Mouse (Mus musculus): ENCODE data around the gene Vash2.
"Not testable (repeated sequence)": the region's sequence is repeated elsewhere in the genome, so short reads cannot be mapped to it uniquely, and the experiment has no call there.

Vash2 gene

DNA sequence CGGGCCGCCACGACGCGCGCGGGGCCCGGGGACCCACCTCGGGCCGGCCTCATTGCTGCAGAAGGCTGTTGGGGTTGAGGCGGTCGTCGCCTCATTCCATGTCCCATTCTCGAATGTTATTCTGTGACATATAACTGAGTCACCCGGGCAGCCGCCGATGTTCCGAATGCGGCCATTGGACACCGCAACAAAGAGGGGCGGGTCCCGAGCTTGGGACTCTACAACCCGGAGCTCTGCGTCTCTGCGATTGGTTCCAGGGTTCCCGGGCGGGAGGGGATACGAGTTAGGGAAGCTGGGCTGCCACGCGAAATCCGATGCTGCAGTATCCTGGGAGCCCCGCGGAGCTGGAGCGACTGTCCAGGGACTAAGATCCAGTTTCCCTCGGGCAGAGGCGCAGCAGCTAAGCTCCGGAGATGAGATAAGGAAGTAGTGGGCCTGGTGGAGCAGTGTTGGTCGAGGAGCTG lies at the start of gene Vash2:
Gene Vash2, minus strand, starts transcription at position 197 of the 464 bp plus-strand sequence.
- DNase-seq (ENCODE audit: low read depth) = no peak

DNA sequence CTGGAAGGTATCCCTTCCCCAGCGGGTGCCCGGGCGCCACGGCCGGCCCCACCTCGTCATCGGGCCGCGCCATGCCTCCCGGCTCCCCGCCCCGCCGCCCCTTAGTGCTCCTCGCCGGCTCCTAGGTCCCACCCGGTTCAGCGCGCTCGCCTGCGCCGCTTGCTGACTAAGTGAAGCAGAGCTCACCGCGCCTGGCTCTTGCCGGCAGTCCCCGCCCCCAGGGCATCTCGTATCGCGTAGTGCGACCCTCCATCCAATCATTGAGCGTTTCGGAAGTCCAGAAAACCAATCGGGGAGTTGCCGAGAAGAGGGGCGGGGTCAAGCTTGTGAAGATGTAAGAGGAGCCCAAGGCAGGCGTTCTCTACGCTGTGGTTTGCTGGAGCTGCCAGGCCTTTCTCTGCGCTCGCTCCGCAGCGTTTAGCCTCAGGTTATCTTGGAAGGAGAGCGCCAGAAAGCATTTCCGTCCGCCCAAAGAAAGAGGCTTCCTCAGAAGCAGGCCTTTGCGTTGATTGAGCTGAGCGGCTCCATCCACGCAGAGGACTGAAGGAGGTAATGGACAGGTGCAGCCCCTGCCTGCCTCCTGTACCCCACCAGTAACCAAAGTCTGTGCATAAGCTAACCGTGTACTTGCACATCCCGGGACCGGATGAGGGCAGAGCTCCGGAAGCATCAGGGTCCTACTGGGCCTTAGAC lies 47.1 kb upstream of the Vash2 start, which contains the start of gene Flvcr1:
Gene Flvcr1, minus strand, starts transcription at position 138 of the 693 bp plus-strand sequence.
- DNase-seq (ENCODE audit: low read depth) = peak; percentile 99

DNA sequence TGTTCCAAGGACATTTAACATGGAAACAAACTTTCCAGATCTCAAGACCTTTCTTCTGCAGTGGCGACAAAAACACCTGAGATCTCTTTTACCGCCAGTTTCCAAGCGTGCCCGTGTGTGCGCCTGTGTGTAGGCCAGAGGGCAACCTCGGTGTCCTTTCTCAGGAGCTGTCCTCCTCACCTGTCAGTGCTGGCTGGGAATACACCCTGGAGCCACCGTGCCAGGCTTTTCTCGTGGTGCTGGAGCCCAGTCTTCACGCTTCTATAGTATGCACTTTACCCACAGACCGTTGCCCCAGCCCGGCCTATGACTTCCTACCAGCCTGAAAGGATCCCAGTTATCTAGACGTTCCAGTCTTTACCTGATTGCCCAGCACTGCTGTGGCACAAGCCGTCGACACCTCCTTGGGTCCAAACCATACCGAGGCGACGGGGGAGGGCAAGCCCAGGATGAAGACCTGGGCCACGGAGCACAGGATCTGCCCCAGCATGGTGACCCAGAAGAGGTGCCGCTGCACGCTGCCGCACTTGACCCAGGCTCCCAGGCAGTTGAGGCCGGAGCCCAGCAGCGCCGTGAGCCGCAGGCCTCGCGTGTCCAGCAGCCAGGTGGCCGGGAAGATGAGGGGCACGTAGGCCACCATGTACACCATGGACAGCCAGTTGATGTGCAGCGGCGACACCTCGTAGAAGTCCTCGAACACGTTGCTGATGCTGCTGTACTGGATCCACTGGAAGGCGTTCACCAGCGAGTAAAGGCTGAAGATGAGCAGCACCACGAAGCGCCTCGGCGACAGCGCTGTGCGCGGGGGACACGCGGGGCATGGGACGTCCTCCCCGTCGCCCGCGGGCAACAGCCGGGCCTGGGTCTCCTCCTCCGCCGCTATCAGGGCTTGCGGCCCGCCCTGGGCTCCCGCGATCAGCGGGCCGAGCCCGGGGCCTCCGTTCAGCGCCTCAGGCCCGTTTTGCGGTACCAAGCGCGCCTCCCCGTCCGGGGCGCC lies 46.2 kb upstream of the Vash2 start:
- DNase-seq (ENCODE audit: low read depth) = no peak

DNA sequence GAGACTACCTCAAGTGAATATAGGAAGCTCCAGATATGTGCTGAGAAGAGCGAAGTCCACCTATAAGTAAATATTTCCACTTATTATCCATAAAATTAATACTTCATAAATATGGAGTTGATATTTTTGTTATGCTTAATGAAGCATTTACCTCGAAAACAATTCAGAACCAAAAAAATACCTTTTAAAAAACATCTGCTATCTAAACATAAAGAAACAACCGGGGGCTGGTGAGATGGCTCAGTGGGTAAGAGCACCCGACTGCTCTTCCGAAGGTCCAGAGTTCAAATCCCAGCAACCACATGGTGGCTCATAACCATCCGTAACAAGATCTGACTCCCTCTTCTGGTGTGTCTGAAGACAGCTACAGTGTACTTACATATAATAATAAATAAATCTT lies 44.7 kb upstream of the Vash2 start:
- not testable (repeated sequence) for DNase-seq (ENCODE audit: low read depth)

DNA sequence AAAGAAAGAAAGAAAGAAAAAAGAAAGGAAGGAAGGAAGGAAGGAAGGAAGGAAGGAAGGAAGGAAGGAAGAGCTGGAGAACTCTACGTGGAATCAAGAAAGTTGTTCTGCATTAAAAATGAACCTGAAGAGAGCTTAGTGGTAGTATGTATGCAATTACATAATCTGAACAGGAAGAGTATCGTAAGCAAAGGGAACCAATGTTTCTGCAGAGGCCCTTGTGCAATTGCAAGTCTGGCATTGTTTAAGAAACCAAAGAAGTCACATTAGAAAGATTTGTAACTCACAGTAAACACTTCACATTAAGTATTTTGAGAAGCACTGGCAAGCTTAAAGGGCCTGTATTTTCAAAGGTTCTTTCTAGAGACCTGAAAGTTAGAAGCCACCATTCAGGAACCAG lies 44.0 kb upstream of the Vash2 start:
- DNase-seq (ENCODE audit: low read depth) = no peak

DNA sequence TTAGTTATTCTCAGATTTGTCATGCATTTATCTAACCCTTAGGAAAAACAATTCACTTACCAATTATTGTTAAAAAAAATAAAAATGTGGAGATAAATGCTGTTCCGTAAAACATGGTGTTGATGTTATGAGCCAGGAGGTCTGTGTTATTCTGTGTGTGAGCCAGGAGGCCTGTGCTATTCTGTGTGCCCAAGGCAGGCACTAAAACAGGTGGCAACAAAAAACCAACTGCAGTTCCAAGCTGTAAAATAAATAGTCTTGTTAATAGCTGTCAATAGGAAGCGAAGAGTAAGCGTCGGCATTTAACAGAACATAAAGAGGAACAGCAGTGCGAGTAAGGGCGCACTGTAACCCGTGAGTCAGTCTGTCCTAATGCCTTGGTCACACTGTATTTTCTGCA lies 41.9 kb upstream of the Vash2 start:
- DNase-seq (ENCODE audit: low read depth) = no peak

DNA sequence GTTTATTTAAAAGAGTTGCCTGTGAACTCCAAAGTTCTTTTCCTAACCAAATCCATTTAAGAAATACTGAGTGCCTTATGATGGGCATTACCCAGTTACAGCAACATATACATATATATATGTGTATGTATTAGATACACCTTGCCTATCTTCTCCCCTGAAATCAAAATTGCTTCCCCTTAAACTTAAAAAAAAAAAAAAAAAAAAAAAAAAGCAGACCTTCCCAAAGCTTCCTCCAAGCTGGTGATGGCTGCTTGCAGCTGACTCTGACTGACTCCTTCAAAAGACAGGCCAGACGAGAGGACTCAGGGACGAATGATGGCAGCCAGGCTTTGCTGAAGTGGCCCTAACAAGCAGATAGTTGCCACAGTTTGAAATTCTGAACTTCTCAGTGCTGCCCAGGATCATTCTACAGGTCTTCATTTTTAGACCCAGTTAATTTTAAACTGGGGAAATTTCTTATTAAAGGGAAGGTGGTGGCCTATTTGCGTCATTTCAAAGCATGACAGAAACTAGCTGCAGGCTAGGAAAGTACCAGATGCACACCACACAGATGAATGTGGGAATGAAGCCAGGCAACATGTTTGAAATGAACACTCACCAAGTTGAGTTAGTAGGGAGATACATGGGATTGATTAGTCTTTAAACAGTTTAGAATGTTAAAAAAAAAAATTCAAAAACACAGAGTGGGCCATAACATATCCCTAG lies 41.3 kb upstream of the Vash2 start:
- no peak for DNase-seq (ENCODE audit: low read depth)

DNA sequence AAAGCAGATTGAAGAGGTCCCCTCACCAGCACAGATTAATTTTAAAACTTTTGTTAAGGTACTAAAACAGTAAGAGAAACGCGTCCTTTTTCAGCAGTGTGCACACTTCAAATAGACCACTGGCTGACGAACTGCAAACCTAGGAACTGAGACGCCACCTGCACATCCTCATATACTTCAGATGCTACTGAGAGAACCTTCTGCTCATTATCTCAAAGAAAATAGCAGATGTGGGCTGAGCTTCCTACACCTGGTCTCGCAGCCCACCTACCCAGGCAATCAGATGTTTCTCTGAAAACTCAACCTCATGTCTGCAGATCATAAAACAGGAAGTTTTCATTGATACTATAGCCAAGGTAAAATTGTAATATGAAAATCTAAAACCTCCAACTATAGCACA lies 40.7 kb upstream of the Vash2 start:
- DNase-seq (ENCODE audit: low read depth) = no peak

DNA sequence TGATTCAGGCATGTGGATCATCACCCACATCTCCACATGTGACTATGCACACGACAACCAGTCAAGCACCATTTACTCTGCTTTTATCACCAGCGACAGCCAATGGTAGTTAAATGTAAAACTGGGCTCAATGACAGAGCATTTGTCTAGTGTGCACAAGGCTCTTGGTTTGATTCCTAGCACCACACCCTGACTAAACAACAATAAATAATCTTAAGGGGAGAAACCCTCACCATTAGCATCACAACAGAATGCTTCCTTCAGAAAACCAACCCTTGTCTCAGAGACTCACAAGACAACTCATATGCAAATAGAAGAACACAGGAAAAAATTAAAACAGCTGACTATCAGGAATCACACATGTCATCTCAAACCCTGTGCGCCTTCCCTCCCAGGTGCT lies 35.2 kb upstream of the Vash2 start:
- no peak for DNase-seq (ENCODE audit: low read depth)

DNA sequence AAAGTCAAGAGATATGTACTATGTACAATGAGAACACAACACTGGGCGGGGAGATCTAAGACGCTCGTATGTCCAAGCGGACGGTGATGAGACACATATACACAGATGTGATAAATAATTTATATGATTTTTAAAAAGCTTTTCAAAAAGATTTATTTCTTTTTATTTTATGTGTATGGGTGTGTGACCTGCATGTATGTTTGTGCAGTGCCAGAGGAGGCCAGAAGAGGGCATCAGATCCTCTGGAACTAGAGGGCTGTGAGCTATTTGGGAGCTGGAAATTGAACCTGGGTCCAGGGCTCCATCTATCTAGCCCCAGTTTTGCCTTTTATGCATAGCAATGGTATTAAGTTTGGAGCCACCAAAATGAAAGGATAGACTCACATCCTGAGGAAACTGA lies 29.6 kb upstream of the Vash2 start:
- DNase-seq (ENCODE audit: low read depth) = peak; percentile 23

DNA sequence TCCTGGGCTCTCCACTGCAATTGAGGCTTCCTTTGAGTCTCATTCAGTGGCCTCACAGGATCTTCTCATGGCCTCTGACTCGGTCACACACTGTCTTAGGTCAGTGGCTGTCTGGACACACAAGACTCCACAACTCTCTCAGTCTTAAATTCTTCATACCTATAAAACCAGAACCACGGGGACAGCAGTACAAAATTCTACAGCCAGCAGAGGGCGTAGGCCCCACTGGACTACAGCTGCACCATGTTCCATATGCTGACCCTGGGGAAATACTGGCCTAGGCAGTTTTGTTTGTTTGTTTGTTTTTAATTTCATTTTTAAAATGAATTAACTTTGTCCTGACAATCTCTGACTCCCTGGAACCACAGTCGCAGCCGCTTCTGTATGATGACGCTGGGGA lies 23.1 kb upstream of the Vash2 start:
- no peak for DNase-seq (ENCODE audit: low read depth)

DNA sequence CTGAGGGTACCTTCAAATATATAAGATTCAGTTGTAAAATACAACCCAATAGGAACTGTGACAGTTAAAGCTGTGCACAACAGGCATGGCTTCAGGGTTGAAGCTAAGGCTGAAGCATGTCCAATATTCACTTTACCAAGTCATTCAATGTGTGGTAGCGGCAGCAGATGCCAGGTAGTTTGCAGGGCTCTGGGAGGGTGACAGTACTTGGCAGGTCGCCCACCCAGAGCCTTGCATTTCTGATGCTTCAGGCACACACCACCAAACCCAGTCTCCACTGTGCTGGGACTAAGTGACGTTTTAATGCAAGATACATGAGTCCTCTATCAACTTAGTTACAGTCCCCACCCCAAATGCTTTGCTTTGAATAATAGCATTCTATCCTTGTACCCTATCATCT lies 21.6 kb upstream of the Vash2 start:
- no peak for DNase-seq (ENCODE audit: low read depth)

DNA sequence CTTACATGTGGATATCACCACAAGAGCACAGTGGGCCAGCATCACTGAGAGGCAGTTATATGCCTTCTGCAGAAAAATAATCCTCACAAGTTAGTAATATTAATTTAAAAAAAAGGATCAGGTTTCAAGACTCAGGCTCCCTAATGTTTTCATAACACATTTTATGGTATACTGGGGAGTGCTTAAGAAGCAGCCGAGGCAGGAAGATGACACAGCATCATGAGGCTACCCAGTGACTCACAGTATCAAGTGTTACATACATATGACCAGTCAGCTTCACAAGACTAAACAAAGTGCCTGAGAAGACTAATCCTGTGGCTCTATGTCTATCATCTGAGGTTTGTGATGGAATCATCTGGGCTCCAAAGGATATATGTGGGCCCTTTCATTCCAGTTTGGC lies 18.9 kb upstream of the Vash2 start:
- no peak for DNase-seq (ENCODE audit: low read depth)

DNA sequence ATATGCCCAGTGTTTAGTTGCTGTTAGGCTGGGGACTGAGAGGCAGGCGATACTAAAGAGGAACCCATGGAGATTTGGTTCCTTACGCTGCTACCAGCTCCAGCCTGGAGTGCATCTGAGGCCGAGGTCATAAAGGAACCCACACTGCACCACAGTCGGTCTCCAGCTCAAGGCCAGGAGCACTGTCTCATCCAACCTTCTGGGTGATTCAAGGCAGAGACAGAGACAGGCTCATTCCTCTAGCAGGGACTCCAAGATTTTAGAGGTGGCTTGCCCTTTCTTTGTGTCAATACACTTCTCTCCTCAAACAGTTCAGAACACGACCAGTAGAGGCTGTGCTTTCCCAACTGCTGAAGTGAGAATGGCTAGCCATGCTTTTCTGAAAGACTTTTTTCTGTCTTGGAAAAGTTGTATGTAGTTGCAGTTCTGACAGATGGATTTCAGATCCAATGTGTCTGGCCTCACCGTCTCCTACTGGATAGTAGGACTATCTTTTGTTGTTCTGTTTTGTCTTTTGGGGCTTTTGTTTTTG lies 17.3 kb upstream of the Vash2 start:
- DNase-seq (ENCODE audit: low read depth) = no peak

DNA sequence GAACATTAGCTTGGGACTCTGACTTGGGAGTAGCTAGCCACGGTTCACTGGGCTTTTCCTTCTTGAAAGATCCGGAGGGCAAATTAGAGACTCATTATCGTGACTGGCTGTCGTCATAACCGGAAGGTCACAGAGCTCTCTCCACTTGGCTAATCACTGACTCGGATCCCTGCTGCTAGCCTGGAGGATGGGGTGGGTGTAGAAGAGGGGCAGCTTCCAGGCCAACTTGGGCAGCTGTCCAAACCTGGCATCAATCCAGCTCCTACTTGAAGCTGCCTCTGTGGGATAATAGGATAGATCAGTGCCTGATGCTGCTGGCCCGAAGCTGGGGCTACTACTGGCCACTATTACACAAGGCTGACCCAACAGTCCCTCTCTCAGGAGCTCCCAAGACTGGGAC lies 16.5 kb upstream of the Vash2 start:
- no peak for DNase-seq (ENCODE audit: low read depth)

DNA sequence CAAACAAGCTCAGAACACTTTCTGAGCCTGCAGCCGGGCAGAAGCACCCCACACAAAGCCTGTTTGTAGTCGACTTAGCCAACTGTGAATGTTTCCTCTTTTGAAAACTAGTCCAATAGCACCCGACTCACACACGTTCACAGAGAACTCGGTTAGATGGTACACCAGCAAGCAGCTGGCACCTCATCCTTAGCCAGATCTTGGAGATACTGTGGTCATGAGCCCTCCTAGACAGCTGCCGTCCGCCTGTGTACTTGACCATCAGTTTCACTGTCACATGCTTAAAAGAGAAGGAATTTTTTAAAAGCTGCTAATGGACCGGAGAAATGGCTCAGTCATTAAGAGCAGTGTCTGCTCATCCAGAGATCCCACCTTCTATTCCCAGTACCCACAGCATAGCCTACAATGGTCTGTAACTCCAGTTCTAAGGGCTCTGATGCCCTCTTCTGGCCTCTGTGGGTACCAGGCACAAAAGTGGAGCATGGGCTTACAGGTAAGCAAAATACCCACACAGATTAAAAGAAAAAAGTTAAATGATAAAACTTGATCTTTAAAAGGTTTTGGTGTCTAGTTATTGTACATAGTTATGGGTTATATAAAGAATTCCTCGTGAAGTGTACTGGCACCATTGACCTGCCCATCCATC lies 10.5 kb upstream of the Vash2 start:
- DNase-seq (ENCODE audit: low read depth) = no peak

DNA sequence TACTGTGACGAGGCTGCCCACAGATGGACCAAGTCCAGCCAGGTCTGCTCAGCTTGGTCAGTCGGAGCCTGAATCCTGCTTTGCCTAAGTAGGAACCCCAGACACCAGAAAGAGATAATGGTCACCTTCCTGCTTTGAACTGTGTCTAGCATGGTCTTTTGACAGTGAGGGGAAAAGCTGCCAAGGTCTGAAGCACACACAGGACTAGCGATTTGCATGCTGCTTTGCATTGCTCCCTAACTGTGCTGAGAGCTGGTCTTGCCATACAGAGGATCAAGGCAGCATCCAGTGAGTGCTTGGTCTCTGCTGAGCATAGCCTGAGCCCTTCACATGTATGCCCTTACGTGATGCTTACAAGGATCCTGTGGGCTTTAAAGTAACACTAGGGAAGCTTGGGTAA lies 2.3 kb upstream of the Vash2 start:
- no peak for DNase-seq (ENCODE audit: low read depth)

DNA sequence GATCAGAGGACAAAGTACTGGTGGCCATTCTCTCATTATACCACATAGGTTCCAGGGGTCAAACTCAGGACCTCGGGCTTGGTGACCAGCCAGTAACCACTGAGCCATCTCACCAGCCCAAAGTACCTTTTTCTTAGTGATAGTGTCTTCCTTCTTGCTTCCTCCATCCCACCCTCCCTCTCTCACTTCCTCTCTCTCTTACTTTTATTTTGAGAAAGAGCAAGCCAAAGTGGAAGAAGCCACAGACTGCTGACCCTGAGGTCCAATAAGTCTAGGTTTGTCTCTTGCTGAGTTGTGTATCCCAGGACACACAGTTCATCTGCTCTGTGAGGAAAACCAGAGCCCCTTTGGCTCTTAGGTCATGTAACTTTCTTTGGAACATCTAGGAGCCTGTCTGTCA lies 1.4 kb upstream of the Vash2 start:
- DNase-seq (ENCODE audit: low read depth) = no peak

DNA sequence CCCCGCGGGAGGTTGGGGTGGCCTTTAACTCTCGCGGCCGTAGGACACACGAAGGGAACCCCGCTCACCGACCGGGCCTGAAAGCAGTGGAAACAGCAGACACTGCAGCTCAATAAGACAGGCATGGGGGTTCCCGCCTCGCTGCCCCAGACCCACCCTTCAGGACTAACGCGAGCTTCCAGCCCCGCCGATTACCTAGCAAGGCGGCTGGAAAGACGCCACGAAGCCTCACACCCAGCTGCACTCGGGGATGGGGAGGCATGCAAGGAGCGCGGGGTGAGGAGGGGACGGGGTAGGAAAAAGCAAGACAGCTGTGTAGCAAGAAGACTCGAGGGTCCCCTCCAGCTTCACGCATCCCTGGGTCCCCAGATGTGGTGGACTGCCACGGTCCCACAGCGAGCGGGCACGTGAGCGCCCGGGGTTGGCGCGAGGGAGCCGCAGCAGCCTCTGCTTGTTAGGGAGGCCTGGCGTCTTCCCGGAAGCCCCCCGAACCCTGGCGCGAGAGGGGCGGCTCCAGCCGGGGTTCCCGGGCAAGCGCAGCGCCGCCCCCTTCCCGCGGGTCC lies 504 bp downstream of the Vash2 start:
- no peak for DNase-seq (ENCODE audit: low read depth)

DNA sequence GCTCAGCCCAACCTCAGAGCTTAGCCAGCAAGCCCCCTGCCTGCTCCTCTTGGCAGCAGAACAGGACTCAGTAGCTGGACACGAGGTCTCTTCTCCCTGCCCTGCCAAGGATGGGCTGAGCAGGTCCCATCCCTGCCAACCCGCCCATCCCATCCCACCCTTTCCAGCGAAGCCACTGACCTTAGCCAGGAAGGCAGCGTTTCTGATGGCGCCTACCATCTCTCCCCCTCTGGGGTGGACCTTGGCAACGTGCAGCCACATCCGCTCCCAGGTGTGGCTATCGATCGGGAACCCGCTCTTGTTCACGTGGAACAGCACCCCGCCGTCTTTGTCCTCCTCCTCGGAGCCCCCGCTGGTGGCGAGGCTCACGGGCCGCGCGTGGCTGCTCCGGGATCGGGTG lies 1.1 kb downstream of the Vash2 start:
- no peak for DNase-seq (ENCODE audit: low read depth)

DNA sequence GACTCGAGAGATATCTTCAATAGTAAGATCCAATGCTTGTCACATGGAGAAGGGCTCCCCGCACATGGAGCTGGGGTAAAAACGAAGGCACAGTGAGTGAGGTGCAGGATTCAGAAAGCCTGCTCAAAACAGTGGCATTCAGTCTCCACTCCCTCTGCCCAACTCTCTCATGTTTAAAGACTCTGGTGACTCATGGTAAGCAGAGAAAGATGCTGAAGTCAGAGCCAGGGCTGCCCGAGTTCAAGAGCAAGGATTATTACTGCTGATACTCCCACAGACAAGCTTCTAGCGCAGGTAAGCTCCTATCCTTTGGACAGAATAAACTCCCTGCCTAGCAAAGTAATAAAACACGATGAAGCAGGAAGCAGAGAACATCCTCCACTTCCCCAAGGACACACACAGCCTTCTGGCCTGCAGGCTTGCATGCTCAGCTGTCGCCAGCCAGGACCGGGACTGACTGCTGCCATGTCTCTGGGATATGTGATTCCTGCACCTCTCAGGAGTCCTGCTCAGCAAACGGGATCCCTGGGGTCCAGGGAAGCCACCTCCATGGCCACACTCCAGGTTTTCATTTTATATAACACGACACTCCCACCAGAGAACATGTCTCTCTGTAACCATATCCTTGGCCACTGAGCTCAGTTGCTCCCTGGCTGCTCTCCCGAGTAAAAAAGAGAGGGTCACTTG lies 2.1 kb downstream of the Vash2 start:
- no peak for DNase-seq (ENCODE audit: low read depth)
